Mouse (Mus musculus) heart, embryonic 14.5 days (tissue): Measurements from ENCODE around the gene 4933415A04Rik. TPM values are rescaled to one million over a fixed set of nuclear protein-coding genes. Genes with fewer than 3 reads are reported as not detected.

ENCODE experiments used
- ATAC-seq: fragments of 200-750 bp; cut with Nextera tagmentation; 2 replicates; pipeline ENCODE4 v1.8.0; 2017; ENCODE audit warnings: low read depth, moderate TSS enrichment; ENCODE audit not compliant: insufficient number of reproducible peaks, insufficient read depth, low FRiP score
- H3K27ac ChIP-seq, 2 experiments: fragments of 200-500 bp in 1 of 2; fragments of 300-500 bp in 1 of 2; sonication (generic) in 1 of 2; replicated peaks in 1 of 2; 2 replicates each; pipeline ENCODE4 v1.5.1; 2012 to 2014; ENCODE audit warnings: low read depth in 2 of 2, low read length in 2 of 2, control low read depth in 1 of 2, mild to moderate bottlenecking in 1 of 2, mixed read lengths in 1 of 2; ENCODE audit not compliant: control insufficient read depth in 1 of 2, insufficient read depth in 1 of 2
- H3K27me3 ChIP-seq: fragments of 300-500 bp; sonication (generic); 2 replicates; pipeline ENCODE4 v1.6.1; 2014; ENCODE audit warnings: mild to moderate bottlenecking, low read length, control low read depth; ENCODE audit not compliant: control insufficient read depth, insufficient read depth
- H3K36me3 ChIP-seq: fragments of 300-500 bp; sonication (generic); 2 replicates; pipeline ENCODE4 v1.6.1; 2014; ENCODE audit warnings: mild to moderate bottlenecking, control low read depth, low read length, mixed read lengths; ENCODE audit not compliant: control insufficient read depth, insufficient read depth
- H3K4me1 ChIP-seq, 2 experiments: fragments of 200-500 bp in 1 of 2; fragments of 300-500 bp in 1 of 2; sonication (generic) in 1 of 2; 2 replicates each; pipeline ENCODE4 v1.6.1; 2012 to 2014; ENCODE audit warnings: low read length in 2 of 2, control low read depth in 1 of 2, mixed read lengths in 1 of 2; ENCODE audit not compliant: control insufficient read depth in 2 of 2, insufficient read depth in 2 of 2
- H3K4me2 ChIP-seq: fragments of 300-500 bp; sonication (generic); 2 replicates; pipeline ENCODE4 v1.6.1; 2014; ENCODE audit warnings: mild to moderate bottlenecking, low read length
- H3K4me3 ChIP-seq, 2 experiments: fragments of 200-500 bp in 1 of 2; fragments of 300-500 bp in 1 of 2; sonication (generic) in 1 of 2; 2 replicates each; pipeline ENCODE4 v1.5.1; 2012 to 2014; ENCODE audit warnings: low read length in 2 of 2, mild to moderate bottlenecking in 2 of 2, control low read depth in 1 of 2, low read depth in 1 of 2, moderate library complexity in 1 of 2; ENCODE audit not compliant: control insufficient read depth in 1 of 2, insufficient read depth in 1 of 2
- H3K9ac ChIP-seq: fragments of 300-500 bp; sonication (generic); 2 replicates; pipeline ENCODE4 v1.6.1; 2014; ENCODE audit warnings: mild to moderate bottlenecking, low read length
- H3K9me3 ChIP-seq: fragments of 300-500 bp; sonication (generic); 2 replicates; pipeline ENCODE4 v1.6.1; 2016; ENCODE audit warnings: low read length, control low read depth; ENCODE audit not compliant: control insufficient read depth
- WGBS: fragments of 180-500 bp; shearing (Covaris S2); extraction: QIAGEN DNeasy Blood & Tissue Kit; methylation state at CpG from one replicate; pipeline ENCODE4 v1.1.7; 2014; 5-methylcytosine and 5-hydroxymethylcytosine counted together
- polyA plus RNA-seq: library from polyadenylated mRNA; unstranded; fragments of >200 nt; fragmentation: Nextera tagmentation; extraction: Ambion mirVana; gene quantifications from 2 replicates; pipeline ENCODE4 v1.2.1, GENCODE M21; 2014

The 4933415A04Rik gene
- polyA plus RNA-seq, 1 experiment from 2014 or later = 5.3 TPM

DNA sequence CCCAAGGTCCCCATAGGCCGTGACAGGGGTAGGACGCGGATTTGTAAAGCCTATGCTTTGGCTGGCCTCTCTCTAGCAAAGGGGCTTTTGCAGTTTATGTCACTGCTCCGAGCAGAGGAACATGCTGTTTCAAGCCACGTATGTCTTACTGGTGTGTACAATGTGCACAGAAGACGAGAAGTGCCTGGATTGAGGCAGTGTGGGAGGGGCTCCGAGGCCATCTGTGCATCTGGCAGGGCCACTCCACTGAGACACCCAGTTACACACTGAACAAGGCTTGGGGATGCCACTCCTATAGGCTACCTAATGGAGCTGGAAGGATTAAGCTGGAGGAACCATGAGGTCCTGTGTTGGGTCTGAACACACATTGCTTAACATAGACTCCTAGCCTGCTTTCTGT, 31.6 kb downstream of the 4933415A04Rik start:
- 59% methylated on average over 7 of the region's 7 CpGs for WGBS
- ATAC-seq = 0 out of 2 replicates have a peak, but pooled peaks have one; percentile 19
- peak overlapping the region; percentile 24; the same call in 1 of the 2 replicates for H3K4me2 ChIP-seq
- no peaks in the 10 kb centered on the region for H3K36me3 ChIP-seq
- no peaks in the 10 kb centered on the region for H3K9me3 ChIP-seq
- no peaks in the 10 kb centered on the region for H3K27me3 ChIP-seq
- H3K4me3 ChIP-seq = no peak overlapping the region
- no peak overlapping the region for H3K9ac ChIP-seq
- peaks cover 8 to 11% of the 10 kb centered on the region in 2 experiments; a peak in 3 of 4 replicates for H3K4me1 ChIP-seq
- peak overlapping the region; percentile 55 to 70 for H3K27ac ChIP-seq

GRCm38 (mm10) chr11:43621769-43622168, 34.9 kb downstream of the 4933415A04Rik start:
- 79% methylated on average over 5 of the region's 5 CpGs for WGBS
- no peak for ATAC-seq
- no peaks in the 10 kb centered on the region for H3K36me3 ChIP-seq

DNA sequence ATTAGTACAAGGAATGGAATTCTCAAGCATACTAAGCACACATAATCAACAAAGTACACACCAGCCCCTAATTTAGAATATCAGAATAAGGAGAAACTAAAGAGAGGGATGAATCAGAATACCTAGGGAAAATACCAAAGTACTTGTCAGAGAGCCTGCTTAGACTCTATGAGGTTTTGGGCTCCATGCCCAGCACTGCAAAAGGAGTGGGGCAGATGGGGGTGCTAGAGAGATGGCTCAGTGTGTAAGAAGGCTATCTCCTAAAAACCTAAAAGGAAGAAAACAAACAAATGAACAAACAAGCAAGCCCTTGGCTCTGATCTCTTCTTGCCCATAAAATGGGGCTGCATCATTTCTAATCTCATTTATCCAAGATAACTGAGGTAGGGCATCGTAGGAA, 37.5 kb downstream of the 4933415A04Rik start:
- no peak overlapping the region for H3K4me2 ChIP-seq
- peaks cover 18 to 22% of the 10 kb centered on the region in 2 experiments for H3K4me1 ChIP-seq
- no peaks in the 10 kb centered on the region for H3K9me3 ChIP-seq
- no peaks in the 10 kb centered on the region for H3K27me3 ChIP-seq
- WGBS = 100% methylated on average over 1 of the region's 1 CpGs
- H3K4me3 ChIP-seq = no peak overlapping the region
- no peaks in the 10 kb centered on the region for H3K36me3 ChIP-seq
- ATAC-seq = no peak
- no peak overlapping the region for H3K27ac ChIP-seq
- H3K9ac ChIP-seq = no peak overlapping the region

More at GRCm38 (mm10) chr11:43621769-43622168, 34.9 kb downstream of the 4933415A04Rik start:
- no peaks in the 10 kb centered on the region for H3K27me3 ChIP-seq
- H3K9ac ChIP-seq = no peak overlapping the region
- H3K27ac ChIP-seq = no peak overlapping the region
- no peak overlapping the region for H3K4me3 ChIP-seq
- no peaks in the 10 kb centered on the region for H3K9me3 ChIP-seq
- H3K4me2 ChIP-seq = no peak overlapping the region
- peaks cover 15 to 17% of the 10 kb centered on the region in 2 experiments for H3K4me1 ChIP-seq

DNA sequence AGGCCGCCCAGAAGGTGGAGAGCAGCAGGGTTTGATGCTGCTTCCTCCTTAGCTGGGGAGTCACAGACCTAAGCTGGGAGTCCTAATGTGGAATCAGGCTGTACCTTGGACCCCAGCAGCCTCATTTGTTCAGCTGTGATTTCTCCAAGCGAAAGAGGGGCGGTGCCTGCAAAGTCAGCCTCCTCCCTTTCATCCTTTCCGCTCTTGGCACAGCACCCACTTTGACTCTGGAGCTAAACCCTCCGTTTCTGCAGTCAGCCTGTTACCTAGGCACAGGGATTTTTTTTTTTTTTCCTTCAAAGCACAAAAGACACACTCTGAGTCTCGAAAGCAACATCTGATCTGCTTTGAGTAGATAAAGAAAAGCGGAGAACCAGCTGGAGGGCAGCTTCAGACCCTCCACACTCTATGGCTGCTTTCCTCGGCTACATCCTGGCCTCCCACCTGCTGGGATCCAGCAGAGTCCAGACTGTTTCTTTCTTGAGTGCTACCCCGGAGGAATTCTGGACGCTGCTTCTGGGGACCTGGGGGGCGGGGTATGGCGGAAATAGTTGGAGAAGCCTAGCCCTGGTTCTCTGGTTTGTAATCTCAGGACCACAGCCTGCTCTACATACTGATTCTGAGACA, 39.6 kb downstream of the 4933415A04Rik start:
- ATAC-seq = no peak
- Histone ChIP-seq H3K4me1 (peaks cover 18 to 22% of the 10 kb centered on the region in 2 experiments), H3K36me3 (no peaks in the 10 kb centered on the region), H3K4me2 (peak overlapping the region; percentile 62), H3K4me3 (peak overlapping the region; percentile 3 to 13; a peak in 3 of 4 replicates), H3K27ac (peak overlapping the region; percentile 30 to 35; a peak in 3 of 4 replicates), H3K9ac (peak overlapping the region; percentile 56), H3K9me3 (no peaks in the 10 kb centered on the region), H3K27me3 (no peaks in the 10 kb centered on the region)
- 8% methylated on average over 12 of the region's 12 CpGs for WGBS

- Histone ChIP-seq H3K4me2 (peak overlapping the region; percentile 62), H3K9me3 (no peaks in the 10 kb centered on the region), H3K36me3 (no peaks in the 10 kb centered on the region), H3K9ac (peak overlapping the region; percentile 56), H3K4me3 (no peak overlapping the region), H3K27me3 (no peaks in the 10 kb centered on the region), H3K4me1 (peaks cover 18 to 24% of the 10 kb centered on the region in 2 experiments), H3K27ac (peak overlapping the region; percentile 29 to 35; a peak in 3 of 4 replicates)
- ATAC-seq = no peak
- WGBS = 28% methylated on average over 18 of the region's 18 CpGs
Observed at GRCm38 (mm10) chr11:43626927-43627645, 40.2 kb downstream of the 4933415A04Rik start.

- no peak overlapping the region for H3K9ac ChIP-seq
- H3K27me3 ChIP-seq = no peaks in the 10 kb centered on the region
- H3K9me3 ChIP-seq = no peaks in the 10 kb centered on the region
- H3K4me2 ChIP-seq = no peak overlapping the region
- no peaks in the 10 kb centered on the region for H3K36me3 ChIP-seq
- H3K27ac ChIP-seq = no peak overlapping the region
- no peak overlapping the region for H3K4me3 ChIP-seq
- peaks cover 22 to 33% of the 10 kb centered on the region in 2 experiments for H3K4me1 ChIP-seq
- WGBS = 86% methylated on average over 9 of the region's 9 CpGs
- ATAC-seq = no peak
Observed at GRCm38 (mm10) chr11:43631645-43632044, 44.8 kb downstream of the 4933415A04Rik start.

DNA sequence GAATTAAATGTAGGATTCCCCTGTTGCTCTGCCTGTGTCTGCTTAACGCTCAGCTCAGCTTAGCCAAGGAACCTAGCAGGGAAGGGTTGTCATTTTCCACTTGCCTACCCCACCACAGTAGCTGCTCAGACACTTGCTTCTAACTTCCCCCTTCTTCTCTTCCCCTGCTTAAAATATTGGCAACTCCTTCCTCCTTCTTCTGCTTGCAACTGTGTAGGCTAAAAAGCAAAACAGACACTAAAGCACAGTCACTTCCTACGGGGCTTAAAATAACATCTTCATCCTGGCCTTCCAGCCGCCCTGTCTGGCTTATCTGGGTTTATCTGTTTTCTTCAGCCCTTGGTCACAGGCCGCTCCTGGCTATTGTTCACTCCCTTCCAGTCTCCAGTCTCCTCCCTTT, 45.7 kb downstream of the 4933415A04Rik start:
- H3K9ac ChIP-seq = peak overlapping the region; percentile 5; the same call in 1 of the 2 replicates
- H3K27me3 ChIP-seq = no peaks in the 10 kb centered on the region
- no peak overlapping the region for H3K4me2 ChIP-seq
- ATAC-seq = no peak
- no peaks in the 10 kb centered on the region for H3K36me3 ChIP-seq
- H3K27ac ChIP-seq = peak overlapping the region; percentile 15 to 83; a peak in 2 of 4 replicates
- H3K9me3 ChIP-seq = no peaks in the 10 kb centered on the region
- 11% methylated on average over 4 of the region's 4 CpGs for WGBS
- peaks cover 17 to 24% of the 10 kb centered on the region in 2 experiments for H3K4me1 ChIP-seq
- no peak overlapping the region for H3K4me3 ChIP-seq
